Mouse (Mus musculus): Measurements from ENCODE around the gene Gucy2e. TPM values are rescaled to one million over a fixed set of nuclear protein-coding genes. Genes with fewer than 3 reads are reported as not detected.

The Gucy2e gene
- polyA plus RNA-seq, 1 experiment, result not detected

DNA sequence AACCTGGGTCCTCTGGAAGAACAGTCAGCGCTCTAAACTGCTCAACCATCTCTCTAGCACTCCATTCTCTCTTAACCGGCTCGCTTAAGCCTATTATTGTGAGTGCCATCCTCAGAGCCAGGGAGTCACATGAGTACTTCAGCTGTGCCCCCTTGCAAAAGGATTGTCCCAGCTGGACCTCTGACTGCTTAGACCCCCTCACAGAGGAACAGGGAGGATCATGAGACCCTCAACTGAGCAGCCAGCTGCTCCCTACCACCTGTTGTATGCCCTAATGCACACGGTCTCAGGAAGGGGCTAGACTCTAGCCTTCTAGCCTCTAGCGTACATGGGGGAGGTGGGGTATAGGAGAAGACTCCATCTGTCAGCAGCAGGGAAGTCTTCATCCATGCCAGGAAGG, 18.0 kb upstream of the Gucy2e start:
- WGBS, result 78% methylated on average over 5 of the region's 5 CpGs
- TF ChIP-seq POLR2A (IDR thresholded peaks at IDR 0.05; ENCODE audit: low read depth, low read length), result no peak
- no peak for TF ChIP-seq CTCF (IDR thresholded peaks at IDR 0.05; ENCODE audit: extremely low read depth, insufficient read length, insufficient replicate concordance, low read depth, low read length)
- no peaks in the 10 kb centered on the region for H3K4me1 ChIP-seq (ENCODE audit: control insufficient read depth, insufficient read depth, insufficient read length, low read length)
- no peak overlapping the region for H3K27ac ChIP-seq (ENCODE audit: insufficient read depth, low read depth, low read length)
- H3K36me3 ChIP-seq (ENCODE audit: control insufficient read depth, insufficient read depth, low read length), result no peaks in the 10 kb centered on the region
- no peaks in the 10 kb centered on the region for H3K27me3 ChIP-seq (ENCODE audit: control insufficient read depth, insufficient read depth, low read length)
- no peak overlapping the region for H3K4me3 ChIP-seq (ENCODE audit: low read depth, low read length)

DNA sequence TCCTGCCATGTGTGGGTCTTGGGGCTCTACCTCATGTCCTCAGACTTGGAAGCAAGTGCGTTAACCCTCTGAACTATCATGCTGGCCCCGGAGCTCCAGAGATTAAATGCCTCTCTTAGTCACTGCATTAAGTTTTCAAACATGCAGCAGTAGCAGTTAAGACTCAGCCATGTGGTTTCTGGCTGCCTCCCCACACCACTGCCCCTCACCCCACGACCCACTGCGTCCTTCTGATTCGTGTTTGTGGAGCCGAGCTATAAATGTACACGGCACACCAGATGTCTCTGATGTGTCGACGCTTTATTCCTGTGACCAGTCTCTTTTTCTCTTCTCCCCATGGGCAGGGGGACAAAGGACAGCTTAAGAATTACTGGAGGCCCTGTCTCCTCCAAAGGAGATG, 16.3 kb upstream of the Gucy2e start:
- Histone ChIP-seq H3K27me3 (ENCODE audit: control insufficient read depth, insufficient read depth, low read length) (no peaks in the 10 kb centered on the region), H3K4me3 (ENCODE audit: low read depth, low read length) (no peak overlapping the region), H3K27ac (ENCODE audit: insufficient read depth, low read depth, low read length) (no peak overlapping the region), H3K36me3 (ENCODE audit: control insufficient read depth, insufficient read depth, low read length) (no peaks in the 10 kb centered on the region), H3K4me1 (ENCODE audit: control insufficient read depth, insufficient read depth, insufficient read length, low read length) (no peaks in the 10 kb centered on the region)
- TF ChIP-seq CTCF (IDR thresholded peaks at IDR 0.05; ENCODE audit: extremely low read depth, insufficient read length, insufficient replicate concordance, low read depth, low read length), result no peak
- TF ChIP-seq POLR2A (IDR thresholded peaks at IDR 0.05; ENCODE audit: low read depth, low read length), result no peak
- WGBS, result 47% methylated on average over 9 of the region's 9 CpGs

DNA sequence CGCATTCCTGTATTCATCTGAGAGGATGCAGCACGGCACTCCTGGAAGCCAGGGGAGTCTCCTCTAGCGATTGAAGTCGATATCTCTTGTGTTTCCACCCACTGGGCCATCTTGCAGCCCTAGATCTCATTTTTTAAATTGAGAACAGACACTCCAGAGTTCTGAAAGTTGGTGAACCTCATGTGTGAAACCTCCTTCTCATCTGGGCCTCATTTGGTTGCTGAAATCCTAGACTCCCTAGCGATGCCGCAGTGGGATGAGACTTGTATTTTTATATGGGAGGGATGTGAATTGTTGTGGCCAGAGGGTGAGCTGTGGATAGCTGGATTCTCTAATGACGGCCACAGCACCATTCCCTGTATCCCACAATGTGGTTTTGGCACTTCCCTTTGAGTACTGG, 15.1 kb upstream of the Gucy2e start:
- TF ChIP-seq CTCF (IDR thresholded peaks at IDR 0.05; ENCODE audit: extremely low read depth, insufficient read length, insufficient replicate concordance, low read depth, low read length) (no peak), POLR2A (IDR thresholded peaks at IDR 0.05; ENCODE audit: low read depth, low read length) (no peak)
- no peak overlapping the region for H3K27ac ChIP-seq (ENCODE audit: insufficient read depth, low read depth, low read length)
- H3K36me3 ChIP-seq (ENCODE audit: control insufficient read depth, insufficient read depth, low read length), result no peaks in the 10 kb centered on the region
- H3K4me3 ChIP-seq (ENCODE audit: low read depth, low read length), result no peak overlapping the region
- no peaks in the 10 kb centered on the region for H3K4me1 ChIP-seq (ENCODE audit: control insufficient read depth, insufficient read depth, insufficient read length, low read length)
- H3K27me3 ChIP-seq (ENCODE audit: control insufficient read depth, insufficient read depth, low read length), result no peaks in the 10 kb centered on the region
- 78% methylated on average over 7 of the region's 7 CpGs for WGBS

DNA sequence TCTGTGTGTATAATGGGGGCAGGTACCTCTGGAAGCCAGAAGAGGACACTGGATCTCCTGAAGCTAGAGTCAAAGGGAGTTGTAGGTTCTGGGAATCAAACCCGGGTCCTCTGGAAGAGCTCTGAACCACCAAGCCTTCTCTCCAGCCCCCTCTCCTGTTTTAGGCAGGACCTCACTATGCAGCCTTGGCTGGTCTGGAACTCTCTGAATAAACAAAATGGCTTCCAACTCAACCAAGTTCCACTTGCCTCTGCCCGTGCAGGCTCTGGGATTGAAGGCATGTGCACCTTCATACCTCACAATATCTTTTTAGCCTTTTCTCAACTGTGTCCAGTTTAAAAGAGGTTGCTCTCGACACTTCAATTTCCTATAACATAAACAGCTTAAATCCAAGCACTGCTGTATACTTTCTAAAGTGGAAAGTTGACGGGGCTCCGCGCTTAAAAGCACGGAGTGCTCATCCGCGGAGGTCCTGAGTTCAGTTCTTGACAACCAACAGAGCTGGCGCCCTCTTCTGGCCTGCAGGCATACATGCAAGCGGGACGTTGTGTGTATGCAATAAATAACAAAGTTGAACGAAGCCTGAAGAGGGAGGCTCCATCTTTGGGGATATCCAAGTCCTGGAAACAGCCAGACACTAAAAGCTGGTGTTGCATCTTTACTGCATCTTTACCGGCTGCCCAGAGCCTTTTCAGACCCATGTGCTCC, 14.5 kb upstream of the Gucy2e start:
- Histone ChIP-seq H3K4me1 (ENCODE audit: control insufficient read depth, insufficient read depth, insufficient read length, low read length) (no peaks in the 10 kb centered on the region), H3K27me3 (ENCODE audit: control insufficient read depth, insufficient read depth, low read length) (no peaks in the 10 kb centered on the region), H3K36me3 (ENCODE audit: control insufficient read depth, insufficient read depth, low read length) (no peaks in the 10 kb centered on the region), H3K4me3 (ENCODE audit: low read depth, low read length) (no peak overlapping the region), H3K27ac (ENCODE audit: insufficient read depth, low read depth, low read length) (no peak overlapping the region)
- TF ChIP-seq CTCF (IDR thresholded peaks at IDR 0.05; ENCODE audit: extremely low read depth, insufficient read length, insufficient replicate concordance, low read depth, low read length), result peak; percentile 62; the same call in 1 of the 2 replicates
- no peak for TF ChIP-seq POLR2A (IDR thresholded peaks at IDR 0.05; ENCODE audit: low read depth, low read length)
- WGBS, result 54% methylated on average over 14 of the region's 14 CpGs

DNA sequence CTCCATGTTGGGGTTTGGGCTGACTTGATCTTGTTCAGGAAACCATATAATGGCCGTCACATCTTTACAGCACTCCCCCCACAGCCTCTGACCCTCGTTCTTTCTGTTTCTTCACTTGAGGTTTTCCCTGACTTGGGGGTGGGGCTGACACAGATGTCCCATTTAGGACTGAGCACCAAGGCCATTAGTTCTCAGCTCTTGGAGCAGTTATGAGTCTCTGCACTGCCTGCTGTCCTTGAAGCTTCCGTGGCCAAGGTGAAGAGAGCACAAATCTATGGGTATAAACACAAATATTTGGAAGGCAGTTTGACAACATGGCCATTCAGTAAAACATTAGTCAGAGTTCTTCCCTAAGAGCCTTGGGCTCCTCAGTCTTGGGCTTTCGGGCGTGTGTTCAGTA, 13.3 kb upstream of the Gucy2e start:
- no peaks in the 10 kb centered on the region for H3K36me3 ChIP-seq (ENCODE audit: control insufficient read depth, insufficient read depth, low read length)
- no peaks in the 10 kb centered on the region for H3K27me3 ChIP-seq (ENCODE audit: control insufficient read depth, insufficient read depth, low read length)
- H3K4me1 ChIP-seq (ENCODE audit: control insufficient read depth, insufficient read depth, insufficient read length, low read length), result no peaks in the 10 kb centered on the region
- WGBS, result 71% methylated on average over 5 of the region's 5 CpGs
- H3K4me3 ChIP-seq (ENCODE audit: low read depth, low read length), result no peak overlapping the region
- H3K27ac ChIP-seq (ENCODE audit: insufficient read depth, low read depth, low read length), result no peak overlapping the region
- no peak for TF ChIP-seq POLR2A (IDR thresholded peaks at IDR 0.05; ENCODE audit: low read depth, low read length)
- TF ChIP-seq CTCF (IDR thresholded peaks at IDR 0.05; ENCODE audit: extremely low read depth, insufficient read length, insufficient replicate concordance, low read depth, low read length), result no peak

DNA sequence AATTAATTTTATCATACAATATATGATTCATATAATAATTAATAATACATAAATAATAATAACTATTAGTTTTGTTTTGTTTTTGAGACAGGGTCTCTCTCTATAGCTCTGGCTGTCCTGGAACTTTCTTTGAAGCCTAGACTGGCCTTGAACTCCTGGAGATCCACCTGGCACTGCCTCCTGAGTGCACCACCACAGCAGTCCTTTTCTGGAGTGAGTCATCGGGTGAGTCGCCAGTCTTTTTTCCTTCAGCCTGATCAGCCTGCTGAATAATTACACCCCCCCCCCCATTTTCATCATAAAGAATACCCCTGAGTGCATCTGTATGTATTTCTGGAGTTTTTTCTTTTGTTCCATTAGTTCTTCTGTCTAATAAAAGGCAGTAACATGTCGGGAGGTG, 12.3 kb upstream of the Gucy2e start:
- WGBS, result 64% methylated on average over 3 of the region's 3 CpGs
- no peak overlapping the region for H3K4me3 ChIP-seq (ENCODE audit: low read depth, low read length)
- H3K27me3 ChIP-seq (ENCODE audit: control insufficient read depth, insufficient read depth, low read length), result no peaks in the 10 kb centered on the region
- no peaks in the 10 kb centered on the region for H3K36me3 ChIP-seq (ENCODE audit: control insufficient read depth, insufficient read depth, low read length)
- no peak overlapping the region for H3K27ac ChIP-seq (ENCODE audit: insufficient read depth, low read depth, low read length)
- no peaks in the 10 kb centered on the region for H3K4me1 ChIP-seq (ENCODE audit: control insufficient read depth, insufficient read depth, insufficient read length, low read length)
- TF ChIP-seq POLR2A (IDR thresholded peaks at IDR 0.05; ENCODE audit: low read depth, low read length) (no peak), CTCF (IDR thresholded peaks at IDR 0.05; ENCODE audit: extremely low read depth, insufficient read length, insufficient replicate concordance, low read depth, low read length) (no peak)

DNA sequence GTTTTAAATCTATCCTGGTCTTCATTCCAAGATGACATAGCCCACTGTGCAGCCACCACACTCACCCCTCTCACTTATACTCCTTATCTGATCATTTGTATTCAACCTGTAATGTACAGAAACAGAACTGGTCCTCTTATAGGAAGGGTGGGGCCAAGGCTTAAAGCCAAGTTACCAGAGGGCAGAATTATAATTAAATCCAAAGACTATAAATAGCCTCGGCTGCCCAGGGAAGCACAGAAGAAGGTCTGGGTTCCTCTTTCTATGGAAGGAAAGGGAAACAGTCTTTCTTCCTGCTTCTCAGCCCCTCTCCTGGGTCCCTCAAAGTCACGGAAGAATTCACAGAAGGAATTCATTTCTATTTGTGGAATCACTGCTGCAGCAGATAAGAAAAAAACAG, 8.8 kb upstream of the Gucy2e start:
- 2% methylated on average over 2 of the region's 2 CpGs for WGBS
- Histone ChIP-seq H3K4me3 (ENCODE audit: low read depth, low read length) (no peak overlapping the region), H3K27ac (ENCODE audit: insufficient read depth, low read depth, low read length) (no peak overlapping the region), H3K4me1 (ENCODE audit: control insufficient read depth, insufficient read depth, insufficient read length, low read length) (no peaks in the 10 kb centered on the region), H3K27me3 (ENCODE audit: control insufficient read depth, insufficient read depth, low read length) (no peaks in the 10 kb centered on the region), H3K36me3 (ENCODE audit: control insufficient read depth, insufficient read depth, low read length) (no peaks in the 10 kb centered on the region)
- TF ChIP-seq CTCF (IDR thresholded peaks at IDR 0.05; ENCODE audit: extremely low read depth, insufficient read length, insufficient replicate concordance, low read depth, low read length) (no peak), POLR2A (IDR thresholded peaks at IDR 0.05; ENCODE audit: low read depth, low read length) (no peak)

Data from small intestine, adult 2 months (tissue).